Mouse (Mus musculus) stomach, embryonic 16.5 days (tissue): ENCODE data around the gene Gm13288. TPM values are rescaled to one million over a fixed set of nuclear protein-coding genes. Genes with fewer than 3 reads are reported as not detected.
"Not testable (repeated sequence)": the region's sequence is repeated elsewhere in the genome, so short reads cannot be mapped to it uniquely, and the experiment has no call there.

ENCODE experiments used
- ATAC-seq: fragments of 200-750 bp; cut with Nextera tagmentation; 2 replicates; pipeline ENCODE4 v1.8.0; 2017; ENCODE audit warnings: moderate number of reproducible peaks, moderate TSS enrichment; ENCODE audit not compliant: insufficient read depth, low FRiP score
- H3K27ac ChIP-seq: fragments of 300-500 bp; sonication (generic); 2 replicates; pipeline ENCODE4 v1.5.1; 2014; ENCODE audit warnings: low read length
- H3K27me3 ChIP-seq: fragments of 300-500 bp; sonication (generic); 2 replicates; pipeline ENCODE4 v1.6.1; 2014; ENCODE audit warnings: low read length, control low read depth, mixed read lengths; ENCODE audit not compliant: control insufficient read depth, insufficient read depth
- H3K36me3 ChIP-seq: fragments of 300-500 bp; sonication (generic); 2 replicates; pipeline ENCODE4 v1.6.1; 2014; ENCODE audit warnings: low read length; ENCODE audit not compliant: control insufficient read depth, insufficient read depth
- H3K4me1 ChIP-seq: fragments of 300-500 bp; sonication (generic); 2 replicates; pipeline ENCODE4 v1.6.1; 2014; ENCODE audit warnings: low read length, control low read depth, mixed read lengths; ENCODE audit not compliant: control insufficient read depth, insufficient read depth
- H3K4me2 ChIP-seq: fragments of 300-500 bp; sonication (generic); 2 replicates; pipeline ENCODE4 v1.6.1; 2014; ENCODE audit warnings: low read depth, low read length, mixed read lengths
- H3K4me3 ChIP-seq: fragments of 300-500 bp; sonication (generic); replicated peaks from 2 replicates; pipeline ENCODE4 v1.5.1; 2014; ENCODE audit warnings: mild to moderate bottlenecking, low read length
- H3K9ac ChIP-seq: fragments of 300-500 bp; sonication (generic); 2 replicates; pipeline ENCODE4 v1.6.1; 2014; ENCODE audit warnings: low read length
- H3K9me3 ChIP-seq: fragments of 300-500 bp; sonication (generic); replicated peaks from 2 replicates; pipeline ENCODE4 v1.6.1; 2016; ENCODE audit warnings: low read length, control low read depth; ENCODE audit not compliant: control insufficient read depth
- WGBS: fragments of 180-500 bp; shearing (Covaris S2); extraction: QIAGEN DNeasy Blood & Tissue Kit; methylation state at CpG from one replicate; pipeline ENCODE4 v1.1.7; 2014; 5-methylcytosine and 5-hydroxymethylcytosine counted together
- polyA plus RNA-seq: library from polyadenylated mRNA; unstranded; fragments of >200 nt; fragmentation: Nextera tagmentation; extraction: Ambion mirVana; gene quantifications from 2 replicates; pipeline ENCODE4 v1.2.1, GENCODE M21; 2015

Gene Gm13288
- polyA plus RNA-seq, result 0.06 and 0.15 TPM in 2 replicates

DNA sequence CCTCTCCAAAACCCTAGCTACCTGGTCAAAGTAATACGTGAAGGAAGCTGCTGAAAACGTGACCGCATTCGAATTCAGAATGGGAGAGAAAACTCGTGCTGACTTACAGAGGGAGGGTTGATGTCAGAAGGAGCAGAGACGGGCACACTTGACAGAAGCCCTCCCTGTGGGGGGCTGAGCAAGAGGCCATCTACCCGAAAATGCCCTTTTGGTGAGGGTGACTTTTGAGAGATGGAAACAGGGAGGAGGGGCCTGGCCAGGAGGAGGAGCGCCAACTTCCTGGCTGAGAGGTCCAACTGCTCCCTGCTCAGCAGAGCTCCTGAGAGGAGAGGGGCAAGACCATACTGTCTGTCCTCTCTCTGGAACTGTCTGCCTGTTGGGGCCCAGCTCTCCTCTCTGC lies at the start of gene Gm13288:
Gene Gm13288, plus strand, starts transcription at position 301 of the 400 bp plus-strand sequence.
- H3K9me3 ChIP-seq, ATAC-seq, H3K9ac ChIP-seq, H3K4me2 ChIP-seq, H3K27me3 ChIP-seq, H3K27ac ChIP-seq, H3K4me1 ChIP-seq, H3K36me3 ChIP-seq: not testable (repeated sequence)
- peak within 1 kb of the TSS; percentile 23; the same call in 1 of the 2 replicates for H3K4me3 ChIP-seq
- no CpG with 5 or more reads among the region's 8 CpGs for WGBS

DNA sequence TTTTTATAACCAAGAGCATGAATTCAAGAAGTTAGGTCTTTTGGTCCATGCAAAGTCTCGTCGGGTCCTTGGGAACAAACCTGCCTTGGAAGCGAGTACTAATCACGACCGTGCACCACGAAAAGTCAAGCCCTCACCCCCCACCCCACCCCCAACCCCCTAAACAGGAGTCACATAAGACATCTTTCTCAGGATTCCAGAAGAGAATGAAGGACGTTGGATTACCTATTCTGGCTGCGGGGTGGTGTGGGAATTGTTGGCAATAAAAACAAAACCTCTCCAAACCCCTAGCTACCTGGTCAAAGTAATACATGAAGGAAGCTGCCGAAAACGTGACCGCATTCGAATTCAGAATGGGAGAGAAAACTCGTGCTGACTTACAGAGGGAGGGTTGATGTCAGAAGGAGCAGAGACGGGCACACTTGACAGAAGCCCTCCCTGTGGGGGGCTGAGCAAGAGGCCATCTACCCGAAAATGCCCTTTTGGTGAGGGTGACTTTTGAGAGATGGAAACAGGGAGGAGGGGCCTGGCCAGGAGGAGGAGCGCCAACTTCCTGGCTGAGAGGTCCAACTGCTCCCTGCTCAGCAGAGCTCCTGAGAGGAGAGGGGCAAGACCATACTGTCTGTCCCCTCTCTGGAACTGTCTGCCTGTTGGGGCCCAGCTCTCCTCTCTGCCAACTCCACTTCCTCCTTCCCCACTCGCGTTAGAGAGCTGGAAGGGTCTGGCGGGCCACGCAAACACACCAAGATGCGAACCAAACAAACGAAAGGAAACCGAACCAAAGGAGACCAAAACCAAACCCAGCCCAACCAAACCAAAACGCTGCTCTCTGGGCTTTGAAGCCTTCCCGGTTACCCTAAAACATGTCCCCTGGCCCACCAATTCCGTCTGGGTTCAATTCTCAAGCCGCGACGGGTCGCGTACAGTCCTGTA lies 48.5 kb upstream of the Gm13288 start:
- H3K9me3 ChIP-seq, H3K36me3 ChIP-seq, H3K27me3 ChIP-seq, ATAC-seq, H3K4me1 ChIP-seq: not testable (repeated sequence)
- Histone ChIP-seq H3K27ac (peak overlapping the region; percentile 97), H3K4me2 (peak overlapping the region; percentile 64), H3K9ac (peak overlapping the region; percentile 78), H3K4me3 (peak overlapping the region; percentile 59)
- WGBS, result 11% methylated on average over 28 of the region's 31 CpGs

DNA sequence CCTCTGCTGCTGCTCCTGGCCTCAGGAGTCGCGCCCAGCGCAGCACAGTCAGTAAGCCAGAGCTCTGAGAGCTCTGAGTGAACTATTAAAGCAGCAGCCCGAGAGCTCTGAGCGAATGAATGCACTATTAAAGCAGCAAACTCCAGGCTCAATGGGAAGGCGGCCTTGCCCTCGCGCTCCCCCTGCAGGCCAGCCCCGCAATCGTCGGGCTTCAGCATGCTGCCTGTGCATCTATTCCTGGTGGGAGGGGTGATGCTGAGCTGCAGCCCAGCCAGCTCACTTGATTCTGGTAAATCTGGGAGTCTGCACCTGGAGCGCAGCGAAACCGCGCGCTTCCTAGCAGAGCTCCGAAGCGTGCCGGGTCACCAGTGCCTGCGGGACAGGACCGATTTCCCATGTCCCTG lies 47.7 kb upstream of the Gm13288 start:
- H3K36me3 ChIP-seq, H3K9me3 ChIP-seq, H3K27me3 ChIP-seq, H3K4me1 ChIP-seq: not testable (repeated sequence)
- Histone ChIP-seq H3K4me3 (peak overlapping the region; percentile 59), H3K27ac (peak overlapping the region; percentile 97), H3K9ac (peak overlapping the region; percentile 78), H3K4me2 (peak overlapping the region; percentile 64)
- WGBS, result under 1% methylated on average over 16 of the region's 21 CpGs
- peak; percentile 100 for ATAC-seq

DNA sequence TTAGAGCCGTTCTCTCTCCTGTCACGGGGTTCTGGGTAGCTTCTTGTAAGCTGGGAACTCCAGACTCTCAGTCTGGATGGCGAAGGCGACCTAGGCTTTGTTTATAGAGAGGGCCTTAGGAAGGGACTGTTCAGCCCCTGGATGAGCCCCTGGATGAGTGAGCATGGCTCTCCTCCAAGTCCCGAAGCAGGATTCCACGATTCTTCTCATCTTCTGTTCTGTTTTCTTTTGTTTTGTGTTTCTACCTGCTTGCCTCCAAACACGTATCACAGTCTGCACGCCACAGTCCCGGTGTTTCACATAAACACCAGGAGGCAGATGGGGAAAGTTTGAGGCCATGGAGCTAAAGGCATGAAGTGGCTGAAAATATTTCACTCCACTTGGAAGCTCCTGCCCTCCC lies 46.6 kb upstream of the Gm13288 start:
- not testable (repeated sequence) for H3K27ac ChIP-seq, H3K36me3 ChIP-seq, H3K9me3 ChIP-seq, H3K9ac ChIP-seq, H3K4me3 ChIP-seq, ATAC-seq, H3K4me1 ChIP-seq, H3K27me3 ChIP-seq, H3K4me2 ChIP-seq
- WGBS, result 75% methylated on average over 8 of the region's 9 CpGs

DNA sequence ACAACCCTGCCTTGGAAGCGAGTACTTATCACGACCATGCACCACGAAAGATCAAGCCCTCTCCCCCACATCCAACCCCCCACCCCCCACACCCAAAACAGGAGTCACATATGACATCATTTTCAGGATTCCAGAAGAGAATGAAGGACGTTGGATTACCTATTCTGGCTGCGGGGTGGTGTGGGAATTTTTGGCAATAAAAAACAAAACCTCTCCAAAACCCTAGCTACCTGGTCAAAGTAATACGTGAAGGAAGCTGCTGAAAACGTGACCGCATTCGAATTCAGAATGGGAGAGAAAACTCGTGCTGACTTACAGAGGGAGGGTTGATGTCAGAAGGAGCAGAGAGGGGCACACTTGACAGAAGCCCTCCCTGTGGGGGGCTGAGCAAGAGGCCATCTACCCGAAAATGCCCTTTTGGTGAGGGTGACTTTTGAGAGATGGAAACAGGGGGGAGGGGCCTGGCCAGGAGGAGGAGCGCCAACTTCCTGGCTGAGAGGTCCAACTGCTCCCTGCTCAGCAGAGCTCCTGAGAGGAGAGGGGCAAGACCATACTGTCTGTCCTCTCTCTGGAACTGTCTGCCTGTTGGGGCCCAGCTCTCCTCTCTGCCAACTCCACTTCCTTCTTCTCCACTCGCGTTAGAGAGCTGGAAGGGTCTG lies 45.6 kb upstream of the Gm13288 start, which contains the start of gene Gm13283:
Gene Gm13283, plus strand, starts transcription at position 510 of the 659 bp plus-strand sequence.
- H3K36me3 ChIP-seq, ATAC-seq, H3K9me3 ChIP-seq, H3K9ac ChIP-seq, H3K4me1 ChIP-seq, H3K27ac ChIP-seq, H3K27me3 ChIP-seq: not testable (repeated sequence)
- H3K4me2 ChIP-seq, result peak within 1 kb of the TSS; percentile 38
- H3K4me3 ChIP-seq, result peak within 1 kb of the TSS; percentile 35
- WGBS, result 17% methylated on average over 7 of the region's 14 CpGs

DNA sequence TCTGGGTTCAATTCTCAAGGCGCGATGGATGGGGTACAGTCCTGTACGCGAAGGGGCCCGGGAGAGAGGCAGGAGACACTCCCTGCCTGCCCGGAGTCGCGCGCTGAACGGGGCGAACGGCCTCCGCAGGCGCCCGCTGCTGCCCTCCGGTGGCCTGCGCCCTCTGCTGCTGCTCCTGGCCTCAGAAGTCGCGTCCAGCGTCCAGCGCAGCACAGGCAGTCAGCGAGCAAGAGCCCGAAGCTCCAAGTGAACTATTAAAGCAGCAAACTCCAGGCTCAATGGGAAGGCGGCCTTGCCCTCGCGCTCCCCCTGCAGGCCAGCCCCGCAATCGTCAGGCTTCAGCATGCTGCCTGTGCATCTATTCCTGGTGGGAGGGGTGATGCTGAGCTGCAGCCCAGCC lies 44.9 kb upstream of the Gm13288 start:
- peak overlapping the region; percentile 38 for H3K4me2 ChIP-seq
- not testable (repeated sequence) for H3K4me1 ChIP-seq, H3K27me3 ChIP-seq, H3K9me3 ChIP-seq, ATAC-seq, H3K36me3 ChIP-seq, H3K27ac ChIP-seq, H3K9ac ChIP-seq
- peak overlapping the region; percentile 35 for H3K4me3 ChIP-seq
- under 1% methylated on average over 27 of the region's 28 CpGs for WGBS

DNA sequence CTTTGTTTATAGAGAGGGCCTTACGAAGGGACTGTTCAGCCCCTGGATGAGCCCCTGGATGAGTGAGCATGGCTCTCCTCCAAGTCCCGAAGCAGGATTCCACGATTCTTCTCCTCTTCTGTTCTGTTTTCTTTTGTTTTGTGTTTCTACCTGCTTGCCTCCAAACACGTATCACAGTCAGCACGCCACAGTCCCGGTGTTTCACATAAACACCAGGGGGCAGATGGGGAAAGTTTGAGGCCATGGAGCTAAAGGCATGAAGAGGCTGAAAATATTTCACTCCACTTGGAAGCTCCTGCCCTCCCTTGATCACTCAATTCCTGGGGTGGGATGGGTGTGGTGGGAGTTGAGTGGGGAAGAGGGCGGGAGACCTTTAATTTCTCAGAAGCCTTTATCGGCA lies 43.6 kb upstream of the Gm13288 start:
- ATAC-seq, H3K36me3 ChIP-seq, H3K4me3 ChIP-seq, H3K4me2 ChIP-seq, H3K4me1 ChIP-seq, H3K27me3 ChIP-seq, H3K9ac ChIP-seq, H3K9me3 ChIP-seq, H3K27ac ChIP-seq: not testable (repeated sequence)
- WGBS, result 57% methylated on average over 6 of the region's 8 CpGs

DNA sequence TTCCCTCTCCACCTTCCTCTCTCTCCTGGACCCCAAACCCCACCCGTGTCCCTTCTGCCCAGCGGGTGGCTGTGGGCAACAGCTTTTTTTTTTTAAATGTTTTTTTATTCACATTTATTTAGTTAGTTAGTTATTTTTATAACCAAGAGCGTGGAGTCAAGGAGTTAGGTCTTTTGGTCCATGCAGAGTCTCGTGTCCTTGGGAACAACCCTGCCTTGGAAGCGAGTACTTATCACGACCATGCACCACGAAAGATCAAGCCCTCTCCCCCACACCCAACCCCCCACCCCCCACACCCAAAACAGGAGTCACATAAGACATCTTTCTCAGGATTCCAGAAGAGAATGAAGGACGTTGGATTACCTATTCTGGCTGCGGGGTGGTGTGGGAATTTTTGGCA lies 43.0 kb upstream of the Gm13288 start:
- H3K4me1 ChIP-seq, H3K36me3 ChIP-seq, H3K4me3 ChIP-seq, H3K4me2 ChIP-seq, H3K9ac ChIP-seq, H3K27ac ChIP-seq, ATAC-seq, H3K27me3 ChIP-seq, H3K9me3 ChIP-seq: not testable (repeated sequence)
- 52% methylated on average over 7 of the region's 9 CpGs for WGBS

DNA sequence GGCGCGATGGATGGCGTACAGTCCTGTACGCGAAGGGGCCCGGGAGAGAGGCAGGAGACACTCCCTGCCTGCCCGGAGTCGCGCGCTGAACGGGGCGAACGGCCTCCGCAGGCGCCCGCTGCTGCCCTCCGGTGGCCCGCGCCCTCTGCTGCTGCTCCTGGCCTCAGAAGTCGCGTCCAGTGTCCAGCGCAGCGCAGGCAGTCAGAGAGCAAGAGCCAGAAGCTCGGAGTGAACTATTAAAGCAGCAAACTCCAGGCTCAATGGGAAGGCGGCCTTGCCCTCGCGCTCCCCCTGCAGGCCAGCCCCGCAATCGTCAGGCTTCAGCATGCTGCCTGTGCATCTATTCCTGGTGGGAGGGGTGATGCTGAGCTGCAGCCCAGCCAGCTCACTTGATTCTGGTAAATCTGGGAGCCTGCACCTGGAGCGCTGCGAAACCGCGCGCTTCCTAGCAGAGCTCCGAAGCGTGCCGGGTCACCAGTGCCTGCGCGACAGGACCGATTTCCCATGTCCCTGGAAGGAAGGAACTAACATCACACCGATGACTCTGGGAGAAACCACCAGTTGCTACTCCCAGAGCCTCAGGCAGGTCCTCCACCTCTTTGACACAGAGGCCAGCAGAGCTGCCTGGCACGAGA lies 41.8 kb upstream of the Gm13288 start:
- peak overlapping the region; percentile 64 for H3K9ac ChIP-seq
- not testable (repeated sequence) for H3K27ac ChIP-seq, H3K36me3 ChIP-seq, H3K9me3 ChIP-seq, ATAC-seq, H3K4me1 ChIP-seq, H3K27me3 ChIP-seq
- H3K4me2 ChIP-seq, result peak overlapping the region; percentile 43; the same call in 1 of the 2 replicates
- H3K4me3 ChIP-seq, result peak overlapping the region; percentile 40
- WGBS, result 2% methylated on average over 30 of the region's 42 CpGs
